Mouse (Mus musculus): ENCODE data around the gene Rbm39. TPM values are rescaled to one million over a fixed set of nuclear protein-coding genes. Genes with fewer than 3 reads are reported as not detected.
"Not testable (repeated sequence)": the region's sequence is repeated elsewhere in the genome, so short reads cannot be mapped to it uniquely, and the experiment has no call there.

The Rbm39 gene
- polyA plus RNA-seq, 1 experiment from 2014 or later = 276 TPM

- Histone ChIP-seq H3K4me1 (replicated peaks) (peaks cover 23% of the 10 kb centered on the region), H3K9me3 (replicated peaks) (no peaks in the 10 kb centered on the region), H3K27me3 (no peaks in the 10 kb centered on the region), H3K4me3 (replicated peaks) (peak overlapping the region; percentile 92), H3K9ac (peak overlapping the region; percentile 92), H3K27ac (peak overlapping the region; percentile 94), H3K36me3 (peaks cover 53% of the 10 kb centered on the region), H3K4me2 (peak overlapping the region; percentile 96)
- WGBS (ENCODE audit: insufficient replicate concordance) = 2% methylated on average over 16 of the region's 16 CpGs
- no peak for DNase-seq
- ATAC-seq (ENCODE audit: low read depth) = 0 out of 2 replicates have a peak, but pooled peaks have one; percentile 2
Measured at GRCm38 (mm10) chr2:156143367-156143766, 36.7 kb downstream of the Rbm39 start.

GRCm38 (mm10) chr2:156142820-156143219, 37.2 kb downstream of the Rbm39 start:
- 76% methylated on average over 2 of the region's 2 CpGs for WGBS (ENCODE audit: insufficient replicate concordance)
- ATAC-seq (ENCODE audit: low read depth) (no peak), DNase-seq (no peak)
- Histone ChIP-seq H3K4me3 (replicated peaks) (peak overlapping the region; percentile 92), H3K9ac (peak overlapping the region; percentile 92), H3K4me1 (replicated peaks) (peaks cover 23% of the 10 kb centered on the region), H3K4me2 (peak overlapping the region; percentile 96), H3K36me3 (peaks cover 49% of the 10 kb centered on the region), H3K9me3 (replicated peaks) (no peaks in the 10 kb centered on the region), H3K27me3 (no peaks in the 10 kb centered on the region), H3K27ac (peak overlapping the region; percentile 94)

- no peak overlapping the region for H3K4me3 ChIP-seq (replicated peaks)
- peaks cover 63% of the 10 kb centered on the region for H3K36me3 ChIP-seq
- ATAC-seq (ENCODE audit: low read depth) (no peak), DNase-seq (no peak)
- no peaks in the 10 kb centered on the region for H3K27me3 ChIP-seq
- H3K9ac ChIP-seq = no peak overlapping the region
- H3K4me1 ChIP-seq (replicated peaks) = 0 out of 2 replicates have a peak, but pooled peaks cover 4% of the 10 kb centered on the region
- 82% methylated on average over 6 of the region's 6 CpGs for WGBS (ENCODE audit: insufficient replicate concordance)
- H3K27ac ChIP-seq = no peak overlapping the region
- H3K9me3 ChIP-seq (replicated peaks) = no peaks in the 10 kb centered on the region
- H3K4me2 ChIP-seq = no peak overlapping the region
Measured at GRCm38 (mm10) chr2:156135695-156136094, 44.3 kb downstream of the Rbm39 start.

GRCm38 (mm10) chr2:156134161-156134560, 45.9 kb downstream of the Rbm39 start:
- Histone ChIP-seq H3K4me2 (no peak overlapping the region), H3K4me1 (replicated peaks) (no peaks in the 10 kb centered on the region), H3K27me3 (no peaks in the 10 kb centered on the region), H3K9ac (no peak overlapping the region), H3K36me3 (peaks cover 54% of the 10 kb centered on the region), H3K9me3 (replicated peaks) (no peaks in the 10 kb centered on the region), H3K27ac (no peak overlapping the region), H3K4me3 (replicated peaks) (no peak overlapping the region)
- 79% methylated on average over 5 of the region's 5 CpGs for WGBS (ENCODE audit: insufficient replicate concordance)
- ATAC-seq (ENCODE audit: low read depth) = no peak
- no peak for DNase-seq

- Histone ChIP-seq H3K27me3 (no peaks in the 10 kb centered on the region), H3K4me3 (replicated peaks) (no peak within 1 kb of the TSS), H3K4me1 (replicated peaks) (no peaks in the 10 kb centered on the region), H3K27ac (no peak within 1 kb of the TSS), H3K9ac (no peak within 1 kb of the TSS), H3K9me3 (replicated peaks) (no peaks in the 10 kb centered on the region), H3K36me3 (peaks cover 63% of the 10 kb centered on the region), H3K4me2 (no peak within 1 kb of the TSS)
- DNase-seq (no peak), ATAC-seq (ENCODE audit: low read depth) (no peak)
- WGBS (ENCODE audit: insufficient replicate concordance) = 92% methylated on average over 5 of the region's 5 CpGs
Measured at GRCm38 (mm10) chr2:156126992-156127391, 53.0 kb downstream of the Rbm39 start, which contains the start of gene Gm28036. Gene Gm28036 (minus strand): TSS chr2:156127092.

GRCm38 (mm10) chr2:156123731-156124130, 56.3 kb downstream of the Rbm39 start:
- DNase-seq (no peak), ATAC-seq (ENCODE audit: low read depth) (no peak)
- 82% methylated on average over 5 of the region's 5 CpGs for WGBS (ENCODE audit: insufficient replicate concordance)
- Histone ChIP-seq H3K4me1 (replicated peaks) (no peaks in the 10 kb centered on the region), H3K27ac (no peak overlapping the region), H3K9ac (no peak overlapping the region), H3K36me3 (peaks cover 48% of the 10 kb centered on the region), H3K4me2 (no peak overlapping the region), H3K4me3 (replicated peaks) (no peak overlapping the region), H3K27me3 (no peaks in the 10 kb centered on the region), H3K9me3 (replicated peaks) (no peaks in the 10 kb centered on the region)

GRCm38 (mm10) chr2:156119566-156119965, 60.5 kb downstream of the Rbm39 start:
- Histone ChIP-seq H3K36me3 (peaks cover 14% of the 10 kb centered on the region), H3K4me1 (replicated peaks) (no peaks in the 10 kb centered on the region), H3K4me2 (no peak overlapping the region), H3K27ac (no peak overlapping the region), H3K4me3 (replicated peaks) (no peak overlapping the region), H3K27me3 (no peaks in the 10 kb centered on the region), H3K9me3 (replicated peaks) (no peaks in the 10 kb centered on the region), H3K9ac (no peak overlapping the region)
- DNase-seq (no peak), ATAC-seq (ENCODE audit: low read depth) (no peak)

- ATAC-seq (ENCODE audit: low read depth); H3K9me3 ChIP-seq (replicated peaks); H3K36me3 ChIP-seq; H3K27me3 ChIP-seq; DNase-seq; H3K27ac ChIP-seq: not testable (repeated sequence)
- Histone ChIP-seq H3K4me3 (replicated peaks) (peak overlapping the region; percentile 89), H3K4me1 (replicated peaks) (peaks cover 31% of the 10 kb centered on the region), H3K9ac (peak overlapping the region; percentile 90), H3K4me2 (peak overlapping the region; percentile 87)
- WGBS (ENCODE audit: insufficient replicate concordance) = 16% methylated on average over 5 of the region's 5 CpGs
Measured at GRCm38 (mm10) chr2:156112080-156112423, 68.0 kb downstream of the Rbm39 start.

GRCm38 (mm10) chr2:156111358-156112079, 68.5 kb downstream of the Rbm39 start, which contains the start of the genes Cpne1 and Rbm12:
Gene Cpne1 (minus strand): TSS chr2:156111965.
Gene Rbm12 (minus strand): TSS chr2:156111978.
- peak within 1 kb of the TSS; percentile 89 for H3K4me3 ChIP-seq (replicated peaks)
- peak within 1 kb of the TSS; percentile 82 for H3K27ac ChIP-seq
- peak within 1 kb of the TSS; percentile 87 for H3K4me2 ChIP-seq
- H3K4me1 ChIP-seq (replicated peaks) = peaks cover 31% of the 10 kb centered on the region
- H3K36me3 ChIP-seq = peaks cover 4% of the 10 kb centered on the region
- DNase-seq = peak; percentile 82
- no peaks in the 10 kb centered on the region for H3K9me3 ChIP-seq (replicated peaks)
- under 1% methylated on average over 73 of the region's 74 CpGs for WGBS (ENCODE audit: insufficient replicate concordance)
- H3K27me3 ChIP-seq = no peaks in the 10 kb centered on the region
- H3K9ac ChIP-seq = peak within 1 kb of the TSS; percentile 90
- peak; percentile 91 for ATAC-seq (ENCODE audit: low read depth)

- ATAC-seq (ENCODE audit: low read depth) = peak; percentile 73
- H3K27ac ChIP-seq = peak overlapping the region; percentile 82
Measured at GRCm38 (mm10) chr2:156110627-156111357, 69.2 kb downstream of the Rbm39 start.

More at GRCm38 (mm10) chr2:156110627-156111357, 69.2 kb downstream of the Rbm39 start:
- Histone ChIP-seq H3K9ac (peak overlapping the region; percentile 90), H3K36me3 (peaks cover 9% of the 10 kb centered on the region), H3K9me3 (replicated peaks) (no peaks in the 10 kb centered on the region), H3K4me3 (replicated peaks) (peak overlapping the region; percentile 89), H3K4me2 (peak overlapping the region; percentile 87), H3K4me1 (replicated peaks) (peaks cover 31% of the 10 kb centered on the region), H3K27me3 (no peaks in the 10 kb centered on the region)
- DNase-seq = peak; percentile 28
- under 1% methylated on average over 16 of the region's 16 CpGs for WGBS (ENCODE audit: insufficient replicate concordance)

Data from liver, embryonic 13.5 days (tissue).